Mouse (Mus musculus) MEL (cell line): ENCODE results near the gene Tekt5. TPM values are rescaled to one million over a fixed set of nuclear protein-coding genes. Genes with fewer than 3 reads are reported as not detected.

Experiments
- DNase-seq: peaks from one replicate; pipeline ENCODE4 v3.0.0; 2011; ENCODE audit warnings: low read depth, low spot score
- H3K27ac ChIP-seq: 2 replicates; pipeline ENCODE4 v1.5.1; 2012; ENCODE audit warnings: low read depth, mild to moderate bottlenecking, control low read depth, low read length, moderate library complexity; ENCODE audit not compliant: control insufficient read depth
- H3K27me3 ChIP-seq, 2 experiments: fragments of 150-350 bp in 1 of 2; sonication (generic) in 1 of 2; 2 replicates each; pipeline ENCODE4 v1.6.1; 2012; ENCODE audit warnings: low read length in 2 of 2, mild to moderate bottlenecking in 2 of 2, improper control_type of control experiment in 1 of 2, moderate library complexity in 1 of 2; ENCODE audit not compliant: insufficient read depth in 2 of 2, control insufficient read depth in 1 of 2
- H3K36me3 ChIP-seq, 2 experiments: 2 replicates each; pipeline ENCODE4 v1.6.1; 2012 to 2014; ENCODE audit warnings: low read length in 2 of 2, improper control_type of control experiment in 1 of 2, inconsistent platforms in 1 of 2, mild to moderate bottlenecking in 1 of 2; ENCODE audit not compliant: insufficient read depth in 2 of 2, control insufficient read depth in 1 of 2
- H3K4me1 ChIP-seq, 2 experiments: fragments of 150-350 bp in 1 of 2; sonication (generic) in 1 of 2; 2 replicates each; pipeline ENCODE4 v1.6.1; 2012; ENCODE audit warnings: low read length in 2 of 2, improper control_type of control experiment in 1 of 2, mild to moderate bottlenecking in 1 of 2; ENCODE audit not compliant: insufficient read depth in 2 of 2, control insufficient read depth in 1 of 2
- H3K4me3 ChIP-seq, 2 experiments: fragments of 150-350 bp in 1 of 2; sonication (generic) in 1 of 2; 2 replicates each; pipeline ENCODE4 v1.5.1; 2012; ENCODE audit warnings: low read depth in 2 of 2, low read length in 2 of 2, mild to moderate bottlenecking in 2 of 2, moderate library complexity in 2 of 2, control low read depth in 1 of 2, improper control_type of control experiment in 1 of 2; ENCODE audit not compliant: control insufficient read depth in 1 of 2, insufficient read depth in 1 of 2
- H3K79me2 ChIP-seq: 2 replicates; pipeline ENCODE4 v1.6.1; 2012; ENCODE audit warnings: mild to moderate bottlenecking, low read length, moderate library complexity; ENCODE audit not compliant: control insufficient read depth, poor library complexity, insufficient read depth
- H3K9ac ChIP-seq: 2 replicates; pipeline ENCODE4 v1.6.1; 2012; ENCODE audit warnings: low read depth, mild to moderate bottlenecking, control low read depth, low read length, moderate library complexity; ENCODE audit not compliant: control insufficient read depth, poor library complexity, severe bottlenecking
- H3K9me3 ChIP-seq: fragments of 150-350 bp; sonication (generic); replicated peaks from 2 replicates; pipeline ENCODE4 v1.6.1; 2012; ENCODE audit warnings: mild to moderate bottlenecking, low read length, improper control_type of control experiment, moderate library complexity; ENCODE audit not compliant: insufficient read depth
- CHD2 ChIP-seq: IDR thresholded peaks from 2 replicates; pipeline ENCODE4 v1.6.1; 2011; ENCODE audit warnings: low read length, improper control_type of control experiment
- CTCF ChIP-seq, 3 experiments: IDR thresholded peaks in 2 of 3; conservative IDR thresholded peaks in 1 of 3; 2 replicates each; pipeline ENCODE4 v1.5.1; 2011 to 2012; ENCODE audit warnings: low read length in 3 of 3, low read depth in 2 of 3, mild to moderate bottlenecking in 2 of 3, improper control_type of control experiment in 1 of 3, inconsistent platforms in 1 of 3, mixed read lengths in 1 of 3, moderate library complexity in 1 of 3; ENCODE audit not compliant: control insufficient read depth in 1 of 3, insufficient read depth in 1 of 3, poor library complexity in 1 of 3, severe bottlenecking in 1 of 3
- E2F4 ChIP-seq: IDR thresholded peaks from 2 replicates; pipeline ENCODE4 v1.6.1; 2011; ENCODE audit warnings: low read depth, low read length, improper control_type of control experiment, borderline replicate concordance
- ELF1 ChIP-seq: IDR thresholded peaks from 2 replicates; pipeline ENCODE4 v1.6.1; 2014; ENCODE audit warnings: low read depth, mild to moderate bottlenecking, inconsistent platforms, low read length, improper control_type of control experiment, moderate library complexity
- GATA1 ChIP-seq: IDR thresholded peaks from 2 replicates; pipeline ENCODE4 v1.6.1; 2011; ENCODE audit warnings: low read depth, low read length, improper control_type of control experiment
- HCFC1 ChIP-seq: IDR thresholded peaks from 2 replicates; pipeline ENCODE4 v1.6.1; 2012; ENCODE audit warnings: low read depth, mild to moderate bottlenecking, inconsistent platforms, low read length, improper control_type of control experiment, moderate library complexity
- KAT2A ChIP-seq: conservative IDR thresholded peaks from 2 replicates; pipeline ENCODE4 v1.6.1; 2012; ENCODE audit warnings: low read depth, low read length, improper control_type of control experiment, inconsistent platforms
- MAZ ChIP-seq: IDR thresholded peaks from 2 replicates; pipeline ENCODE4 v1.6.1; 2012; ENCODE audit warnings: low read depth, mild to moderate bottlenecking, inconsistent platforms, low read length, improper control_type of control experiment
- MEF2A ChIP-seq: IDR thresholded peaks from 2 replicates; pipeline ENCODE4 v1.6.1; 2014; ENCODE audit warnings: low read depth, mild to moderate bottlenecking, inconsistent platforms, low read length, improper control_type of control experiment; ENCODE audit not compliant: poor library complexity, insufficient replicate concordance, severe bottlenecking; ENCODE audit errors: extremely low read depth
- MXI1 ChIP-seq: IDR thresholded peaks from 2 replicates; pipeline ENCODE4 v1.6.1; 2011; ENCODE audit warnings: mild to moderate bottlenecking, low read depth, low read length, improper control_type of control experiment
- MYB ChIP-seq: IDR thresholded peaks from 2 replicates; pipeline ENCODE4 v1.6.1; 2011; ENCODE audit warnings: mild to moderate bottlenecking, low read depth, low read length, improper control_type of control experiment
- POLR2A ChIP-seq, 2 experiments: IDR thresholded peaks; 2 replicates each; pipeline ENCODE4 v1.6.1; 2011 to 2012; ENCODE audit warnings: low read length in 2 of 2, mild to moderate bottlenecking in 2 of 2, control low read depth in 1 of 2, improper control_type of control experiment in 1 of 2, low read depth in 1 of 2, moderate library complexity in 1 of 2; ENCODE audit not compliant: control insufficient read depth in 1 of 2, insufficient read depth in 1 of 2, poor library complexity in 1 of 2
- POLR2AphosphoS5 ChIP-seq: IDR thresholded peaks from 2 replicates; pipeline ENCODE4 v1.6.1; 2012; ENCODE audit warnings: low read depth, borderline replicate concordance, mild to moderate bottlenecking, inconsistent platforms, low read length, moderate library complexity, mixed read lengths
- SIN3A ChIP-seq: IDR thresholded peaks from 2 replicates; pipeline ENCODE4 v1.6.1; 2012; ENCODE audit warnings: low read length, improper control_type of control experiment, inconsistent platforms
- SMC3 ChIP-seq: IDR thresholded peaks from 2 replicates; pipeline ENCODE4 v1.6.1; 2011; ENCODE audit warnings: low read depth, low read length, improper control_type of control experiment
- TAL1 ChIP-seq: IDR thresholded peaks from 2 replicates; pipeline ENCODE4 v1.6.1; 2012; ENCODE audit warnings: mild to moderate bottlenecking, inconsistent platforms, low read length, moderate library complexity, mixed read lengths
- UBTF ChIP-seq: IDR thresholded peaks from 2 replicates; pipeline ENCODE4 v1.6.1; 2012; ENCODE audit warnings: low read depth, mild to moderate bottlenecking, inconsistent platforms, low read length, improper control_type of control experiment, moderate library complexity, borderline replicate concordance; ENCODE audit not compliant: insufficient read depth
- ZC3H11A ChIP-seq: IDR thresholded peaks from 2 replicates; pipeline ENCODE4 v1.6.1; 2012; ENCODE audit warnings: low read depth, mild to moderate bottlenecking, inconsistent platforms, low read length, improper control_type of control experiment
- ZNF384 ChIP-seq: IDR thresholded peaks from 2 replicates; pipeline ENCODE4 v1.6.1; 2012; ENCODE audit warnings: low read depth, mild to moderate bottlenecking, inconsistent platforms, low read length, improper control_type of control experiment
- polyA plus RNA-seq, 2 experiments: library from polyadenylated mRNA; stranded (reverse) in 1 of 2; unstranded in 1 of 2; fragments of >175 nt in 1 of 2; fragments of >200 nt in 1 of 2; gene quantifications; 2 replicates each; pipeline versions ENCODE4 v1.2.1 to v1.2.4; 2012; ENCODE audit warnings: low replicate concordance in 2 of 2, low read depth in 1 of 2; ENCODE audit not compliant: insufficient read length in 2 of 2, insufficient read depth in 1 of 2, missing spikeins in 1 of 2
- total RNA-seq: library from RNA; depleted of rRNA; stranded (reverse); fragments of 300-350 nt; gene quantifications from 2 replicates; pipeline ENCODE4 v1.2.3, GENCODE M21; 2012

Gene Tekt5
- total and polyA plus RNA-seq, 3 experiments: 0.08 to 0.25 TPM; not detected in 1

DNA sequence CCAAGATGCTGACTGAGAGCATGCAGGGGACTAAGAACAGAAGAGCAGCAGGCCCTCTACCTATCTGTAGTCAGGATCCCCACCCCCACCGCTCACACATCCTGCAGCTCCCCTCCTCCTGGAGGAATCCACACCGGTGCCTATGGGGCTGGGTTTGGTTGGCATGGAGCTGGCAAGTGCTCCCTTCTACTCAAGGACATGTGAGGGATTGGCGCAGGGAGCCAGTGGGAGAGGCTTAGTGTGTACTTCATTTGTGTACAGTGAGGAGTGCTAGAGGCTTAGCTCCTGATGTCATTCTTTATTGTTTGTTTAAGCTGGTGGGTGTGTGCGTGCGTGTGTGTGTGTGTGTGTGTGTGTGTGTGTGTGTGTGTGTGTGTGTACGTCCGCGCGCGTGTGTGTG lies 45.4 kb downstream of the Tekt5 start:
- Histone ChIP-seq H3K27me3 (no peaks in the 10 kb centered on the region), H3K9ac (no peak overlapping the region), H3K4me1 (no peaks in the 10 kb centered on the region), H3K27ac (no peak overlapping the region), H3K79me2 (no peaks in the 10 kb centered on the region), H3K9me3 (no peaks in the 10 kb centered on the region), H3K4me3 (no peak overlapping the region), H3K36me3 (no peaks in the 10 kb centered on the region)
- no peak for DNase-seq
- TF ChIP-seq MEF2A: no peak
- TF ChIP-seq SMC3: no peak
- no peak for TF ChIP-seq ZC3H11A
- no peak for TF ChIP-seq MYB

DNA sequence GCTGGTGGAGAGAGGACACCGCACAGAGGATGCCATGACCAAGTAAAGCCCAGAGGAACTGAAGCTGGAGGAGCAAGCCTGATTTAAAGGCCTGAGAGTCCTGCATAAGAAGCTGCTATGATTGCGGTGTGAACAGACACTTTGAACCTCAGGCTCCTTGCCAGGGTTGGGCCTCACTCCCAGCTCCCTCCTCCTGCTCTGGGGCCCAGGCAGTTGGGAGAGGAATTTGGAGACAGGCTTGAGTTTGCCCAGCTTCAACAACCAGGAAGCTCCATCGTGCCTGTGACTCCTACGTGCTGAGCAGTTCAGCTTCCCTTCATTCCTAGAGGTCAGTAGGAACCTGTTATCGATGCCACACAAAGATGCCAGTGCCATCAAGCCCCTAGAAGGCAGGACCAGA lies 45.9 kb downstream of the Tekt5 start:
- no peak overlapping the region for H3K9ac ChIP-seq
- H3K27ac ChIP-seq: no peak overlapping the region
- DNase-seq: no peak
- H3K36me3 ChIP-seq: no peaks in the 10 kb centered on the region
- no peaks in the 10 kb centered on the region for H3K79me2 ChIP-seq
- H3K9me3 ChIP-seq: no peaks in the 10 kb centered on the region
- no peaks in the 10 kb centered on the region for H3K4me1 ChIP-seq
- H3K27me3 ChIP-seq: no peaks in the 10 kb centered on the region
- H3K4me3 ChIP-seq: no peak overlapping the region
- TF ChIP-seq POLR2A (IDR thresholded peaks at IDR 0.05; ENCODE audit: control insufficient read depth in 1 of 2, insufficient read depth in 1 of 2, low read depth in 1 of 2, low read length in 2 of 2, poor library complexity in 1 of 2) (no peak), MAZ (no peak), POLR2AphosphoS5 (no peak), KAT2A (no peak)

DNA sequence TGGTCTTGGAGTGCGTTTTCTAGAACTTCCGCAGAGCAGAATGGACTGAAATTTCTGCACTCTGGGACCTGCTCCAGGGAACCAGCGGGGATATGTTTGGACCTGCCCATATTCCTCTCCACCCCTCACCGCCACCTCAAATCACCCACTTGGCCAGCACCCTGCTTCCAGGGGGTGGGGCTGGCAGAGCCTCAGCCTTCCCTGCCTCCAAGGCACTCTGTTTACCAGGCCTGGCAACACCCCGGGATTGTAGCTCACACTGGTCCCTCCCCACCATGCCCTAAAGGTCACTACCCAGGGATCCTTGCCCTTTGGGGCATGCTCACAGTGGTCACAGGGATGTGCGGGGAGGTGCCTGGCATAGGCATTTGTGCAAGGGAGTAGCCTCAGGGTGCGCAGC lies 47.7 kb downstream of the Tekt5 start:
- no peak for DNase-seq
- Histone ChIP-seq H3K4me3 (no peak overlapping the region), H3K27ac (no peak overlapping the region), H3K9me3 (no peaks in the 10 kb centered on the region), H3K9ac (no peak overlapping the region), H3K4me1 (no peaks in the 10 kb centered on the region), H3K79me2 (no peaks in the 10 kb centered on the region), H3K36me3 (no peaks in the 10 kb centered on the region), H3K27me3 (no peaks in the 10 kb centered on the region)
- TF ChIP-seq TAL1: no peak
- TF ChIP-seq HCFC1: no peak
- no peak for TF ChIP-seq GATA1
- no peak for TF ChIP-seq CTCF (IDR thresholded peaks at IDR 0.05 in 2 of 3, conservative IDR thresholded peaks at IDR 0.05 in 1 of 3; ENCODE audit: control insufficient read depth in 1 of 3, insufficient read depth in 1 of 3, low read depth in 2 of 3, low read length in 3 of 3, poor library complexity in 1 of 3, severe bottlenecking in 1 of 3)
- no peak for TF ChIP-seq MEF2A
- TF ChIP-seq ZNF384: no peak
- TF ChIP-seq E2F4: no peak
- no peak for TF ChIP-seq CHD2
- TF ChIP-seq ELF1: no peak
- TF ChIP-seq UBTF: no peak
- no peak for TF ChIP-seq SIN3A
- TF ChIP-seq MXI1: no peak
